Mouse (Mus musculus): ENCODE data around the gene Elf2.
A peak's percentile ranks its signal among the peaks of the same experiment; 100 is the strongest.

The Elf2 gene

DNA sequence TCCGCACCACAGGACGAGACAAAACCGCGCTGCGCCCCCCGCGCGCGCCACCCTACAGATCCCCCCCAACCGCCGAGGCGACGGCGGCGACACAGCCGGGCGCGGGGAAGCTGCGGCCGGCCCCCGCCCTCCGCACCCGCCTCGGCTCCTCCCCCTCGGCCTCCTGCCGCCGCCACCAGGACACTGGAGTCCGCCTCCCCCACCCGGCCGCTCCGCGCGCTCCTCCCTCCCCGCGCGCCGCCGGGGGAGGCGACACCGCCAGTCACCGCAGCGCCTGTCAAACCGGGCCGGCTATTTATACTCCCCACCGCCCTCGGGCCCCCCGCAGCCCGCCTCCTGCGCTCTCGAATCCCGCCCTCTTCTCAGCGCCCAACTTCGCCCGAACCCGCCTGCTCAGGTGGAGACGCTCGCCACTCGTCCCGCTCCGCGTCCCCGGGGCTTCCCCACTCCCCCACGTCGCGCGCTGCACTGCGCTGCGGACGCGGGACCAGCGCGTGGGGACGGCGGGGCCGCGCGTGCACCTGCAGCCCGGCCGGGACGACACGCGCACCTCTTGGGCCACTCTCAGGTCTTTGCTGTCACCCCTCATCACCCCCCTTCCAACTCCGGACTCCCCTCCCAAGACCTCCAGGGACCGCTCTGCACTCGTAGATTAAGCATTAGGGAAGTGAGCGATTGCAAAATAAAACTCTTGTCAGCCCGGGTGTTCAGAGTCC lies at the start of gene Elf2:
TSS of gene Elf2 (minus strand) at position 112 of the 716 bp plus-strand sequence.
- DNase-seq (ENCODE audit: low spot score in 2 of 2): peak; percentile 81 to 82

DNA sequence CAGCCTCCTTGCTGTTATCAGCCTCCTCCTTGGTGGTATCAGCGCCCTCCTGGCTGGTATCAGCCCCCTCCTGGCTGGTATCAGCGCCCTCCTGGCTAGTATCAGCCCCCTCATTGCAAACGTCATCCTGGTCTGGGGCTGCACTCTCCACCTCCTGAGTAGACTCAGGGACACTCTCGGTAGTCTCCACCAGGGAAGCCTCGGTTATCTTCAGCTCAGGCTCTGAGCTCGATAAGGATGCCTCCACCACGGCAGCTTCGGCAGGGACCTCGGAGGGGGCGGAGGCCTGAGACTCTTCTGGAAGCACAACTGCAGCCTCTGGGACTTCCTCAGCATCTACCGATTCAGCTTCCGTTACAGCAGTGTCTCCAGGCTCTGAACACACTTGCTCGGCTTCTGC lies 48.4 kb upstream of the Elf2 start:
- no peak for DNase-seq (ENCODE audit: low spot score in 2 of 2)

DNA sequence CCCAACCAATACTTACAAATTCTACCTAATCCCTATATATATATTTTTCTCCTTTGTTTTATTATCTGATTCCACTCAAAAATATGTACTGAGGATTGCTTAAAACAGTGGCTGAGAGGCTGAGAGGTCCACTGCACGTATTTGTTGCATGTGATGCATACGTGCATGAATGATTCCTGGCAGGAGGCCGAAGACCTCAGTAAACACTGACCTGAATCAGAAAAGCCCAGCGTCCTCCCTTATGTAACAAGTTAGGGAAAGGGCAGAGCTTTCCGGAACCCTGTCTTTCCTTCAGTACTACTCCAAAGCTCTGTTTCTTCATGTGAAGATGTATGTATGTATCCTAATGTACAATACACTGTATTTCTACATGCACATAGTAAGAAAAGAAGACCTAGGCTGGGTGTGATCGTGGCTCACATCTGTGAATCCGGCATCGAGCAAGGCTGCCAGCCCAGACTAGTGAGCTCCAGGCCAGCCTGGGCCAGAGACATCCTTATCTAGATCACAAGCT lies 47.5 kb upstream of the Elf2 start:
- no peak for DNase-seq (ENCODE audit: low spot score in 2 of 2)

DNA sequence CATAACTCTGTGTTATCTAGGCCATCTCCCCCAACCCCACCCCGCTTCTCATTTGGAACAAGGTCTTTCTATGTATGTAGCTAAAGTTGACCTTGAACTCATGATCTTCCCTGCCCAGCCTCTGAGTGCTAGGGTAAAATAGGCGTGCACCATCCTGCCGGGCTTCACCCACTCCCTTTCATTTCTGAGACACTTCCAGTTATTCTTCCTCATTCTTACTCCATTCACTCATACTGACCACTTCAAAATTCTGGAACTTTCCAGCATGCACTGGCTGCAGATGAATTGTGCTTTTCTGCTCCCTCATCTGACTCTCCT lies 46.6 kb upstream of the Elf2 start:
- DNase-seq (ENCODE audit: low spot score in 2 of 2): no peak

DNA sequence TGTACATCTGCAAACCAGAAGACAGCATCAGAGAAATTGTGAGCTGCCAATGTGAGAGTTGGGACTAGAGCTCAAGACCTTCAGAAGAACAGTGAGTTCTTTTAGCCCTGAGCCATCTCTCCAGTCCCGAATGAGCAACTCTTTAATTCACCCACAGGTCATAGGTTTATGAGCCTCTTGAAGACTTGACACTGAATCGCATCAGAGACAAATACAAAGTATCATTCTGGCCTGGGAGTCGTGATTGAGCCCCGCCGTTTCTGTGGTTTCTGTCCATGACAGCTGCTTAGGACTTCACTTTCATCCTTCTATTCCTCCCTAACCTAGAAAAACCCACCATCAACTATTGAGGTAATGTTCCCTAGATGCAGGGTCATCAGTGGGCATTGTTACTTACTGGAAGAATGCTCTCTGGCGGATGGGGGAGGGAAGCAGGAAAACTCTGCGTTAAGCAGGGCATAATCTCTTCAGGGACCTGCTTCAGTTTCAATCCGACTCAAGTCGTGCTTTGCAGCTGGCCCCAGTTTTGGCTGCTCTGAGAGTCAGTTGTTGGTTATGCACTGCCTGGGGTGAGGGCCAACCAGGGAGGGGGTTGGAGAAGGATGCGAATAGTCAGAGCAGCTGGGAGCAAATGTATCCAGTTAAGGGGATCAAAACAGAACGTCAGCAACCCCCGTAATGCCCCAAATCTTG lies 46.1 kb upstream of the Elf2 start:
- DNase-seq (ENCODE audit: low spot score in 2 of 2): peak in 1 of 2 experiments; percentile 30

DNA sequence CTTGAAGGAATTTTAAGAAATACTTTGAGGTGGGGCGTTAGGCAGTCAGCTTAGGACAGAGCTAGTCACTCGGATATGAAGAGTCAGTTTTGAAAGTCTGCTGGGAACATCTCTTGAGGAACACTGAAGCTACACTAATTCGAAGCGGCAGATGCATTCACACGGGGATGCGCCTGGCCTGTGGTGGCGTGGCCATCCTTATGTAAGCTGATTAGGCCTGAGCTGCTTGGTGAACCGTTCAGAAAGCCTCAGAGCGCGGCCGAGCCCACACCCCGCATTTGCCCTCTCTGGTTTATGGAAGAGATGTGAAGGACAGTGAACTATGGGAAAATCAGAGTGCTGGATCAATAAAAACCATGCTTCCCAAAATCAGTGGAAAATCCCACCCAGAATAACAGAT lies 42.9 kb upstream of the Elf2 start:
- no peak for DNase-seq (ENCODE audit: low spot score in 2 of 2)

DNA sequence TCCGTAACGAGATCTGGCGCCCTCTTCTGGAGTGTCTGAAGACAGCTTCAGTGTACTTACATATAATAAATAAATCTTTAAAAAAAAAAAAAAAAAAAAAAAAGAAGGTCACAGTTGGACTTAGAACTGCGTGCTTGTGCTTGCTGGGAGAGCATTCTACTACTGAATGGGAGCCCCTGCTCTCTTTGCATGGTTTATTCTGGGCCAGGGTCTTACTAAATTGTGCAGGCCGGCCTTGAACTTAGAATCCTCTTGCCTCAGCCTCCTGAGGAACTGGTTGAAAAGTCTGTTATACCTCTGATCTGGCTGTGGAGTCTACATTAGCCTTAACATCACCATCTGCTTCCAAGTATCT lies 40.2 kb upstream of the Elf2 start:
- no peak for DNase-seq (ENCODE audit: low spot score in 2 of 2)

DNA sequence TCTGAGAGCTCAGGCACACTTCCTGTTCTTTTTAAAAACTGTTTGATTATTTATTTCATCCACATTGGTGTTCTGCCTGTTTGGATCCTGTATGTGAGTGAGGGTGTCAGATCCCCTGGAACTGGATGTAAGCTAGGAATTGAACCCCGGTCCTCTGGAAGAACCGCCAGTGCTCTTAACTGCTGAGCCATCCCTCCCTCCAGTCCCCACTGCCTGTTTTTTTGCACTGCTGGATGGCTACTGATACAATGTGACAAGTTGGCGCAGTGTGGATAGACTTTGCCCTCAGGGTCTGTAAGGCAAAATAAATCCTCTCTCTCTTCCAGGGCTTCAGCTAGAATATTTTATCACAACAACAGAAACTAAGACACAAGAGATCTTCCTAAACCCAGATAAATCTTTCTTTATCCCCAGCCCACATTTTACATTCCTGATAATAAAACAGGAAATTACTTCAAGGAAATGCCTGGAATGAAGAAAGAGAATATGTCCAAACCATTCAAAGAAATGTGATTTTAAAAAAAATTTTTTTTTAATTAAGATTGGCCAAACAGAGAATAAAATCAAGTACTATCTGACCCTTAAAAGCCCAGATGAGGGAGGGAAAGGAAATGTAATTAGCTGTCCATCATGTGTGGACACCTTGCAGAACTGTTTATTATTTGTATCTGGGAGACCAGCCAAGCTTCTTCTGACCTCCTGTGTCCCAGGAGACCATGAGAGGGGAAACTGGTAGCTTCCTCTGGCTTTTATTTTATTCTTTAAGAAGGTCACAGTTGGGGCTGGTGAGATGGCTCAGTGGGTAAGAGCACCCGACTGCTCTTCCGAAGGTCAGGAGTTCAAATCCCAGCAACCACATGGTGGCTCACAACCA lies 39.6 kb upstream of the Elf2 start:
- no peak for DNase-seq (ENCODE audit: low spot score in 2 of 2)

DNA sequence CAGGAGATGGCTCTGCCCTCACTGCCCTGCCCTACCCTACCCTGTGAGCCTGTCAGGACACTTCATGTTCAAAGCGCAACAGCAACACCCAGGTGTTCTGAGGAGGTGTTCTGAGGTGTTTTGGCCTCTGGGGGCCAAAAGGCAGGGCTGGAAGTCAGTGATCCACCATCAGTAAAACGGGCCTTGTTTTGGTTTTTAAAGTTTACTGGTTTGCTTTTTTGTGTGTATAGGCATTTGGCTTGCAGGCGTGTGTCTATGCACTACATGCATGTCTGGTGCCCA lies 38.1 kb upstream of the Elf2 start:
- DNase-seq (ENCODE audit: low spot score in 2 of 2): no peak

DNA sequence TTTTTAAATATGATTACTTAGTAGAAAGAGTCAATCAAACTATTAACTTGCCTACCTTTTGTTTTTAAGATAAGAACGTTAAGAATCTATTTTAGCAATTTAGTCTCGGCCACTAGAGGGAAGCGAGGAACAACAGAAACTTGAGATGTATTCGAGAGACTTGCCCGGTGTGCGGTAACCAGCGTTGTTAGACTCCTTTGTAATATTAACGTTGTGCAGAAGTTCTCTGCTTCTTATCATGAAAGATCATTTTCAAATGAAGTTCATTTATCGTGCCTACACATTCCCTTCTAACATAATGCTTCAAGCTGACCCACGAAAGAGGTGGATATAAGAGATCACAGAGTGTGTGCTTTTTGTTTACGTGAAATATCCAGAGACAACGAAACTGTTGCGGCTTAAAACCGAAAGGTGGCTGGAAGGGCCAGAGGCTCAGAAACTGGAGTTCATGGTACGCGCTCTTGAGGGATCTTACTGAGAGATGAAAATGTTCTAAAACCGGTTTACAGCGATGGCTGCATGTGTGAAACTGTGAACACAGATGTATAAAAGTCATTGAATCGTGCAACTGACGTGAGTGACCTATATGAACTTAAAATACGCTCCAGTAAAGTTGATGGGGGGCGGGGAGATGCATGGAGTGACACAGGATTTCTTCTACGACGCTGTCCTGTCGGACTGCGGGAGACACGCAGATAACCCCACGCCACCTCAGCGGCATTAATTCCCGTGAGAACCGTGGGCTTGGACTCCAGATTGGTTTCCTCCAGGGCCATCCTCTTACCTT lies 37.6 kb upstream of the Elf2 start:
- no peak for DNase-seq (ENCODE audit: low spot score in 2 of 2)

DNA sequence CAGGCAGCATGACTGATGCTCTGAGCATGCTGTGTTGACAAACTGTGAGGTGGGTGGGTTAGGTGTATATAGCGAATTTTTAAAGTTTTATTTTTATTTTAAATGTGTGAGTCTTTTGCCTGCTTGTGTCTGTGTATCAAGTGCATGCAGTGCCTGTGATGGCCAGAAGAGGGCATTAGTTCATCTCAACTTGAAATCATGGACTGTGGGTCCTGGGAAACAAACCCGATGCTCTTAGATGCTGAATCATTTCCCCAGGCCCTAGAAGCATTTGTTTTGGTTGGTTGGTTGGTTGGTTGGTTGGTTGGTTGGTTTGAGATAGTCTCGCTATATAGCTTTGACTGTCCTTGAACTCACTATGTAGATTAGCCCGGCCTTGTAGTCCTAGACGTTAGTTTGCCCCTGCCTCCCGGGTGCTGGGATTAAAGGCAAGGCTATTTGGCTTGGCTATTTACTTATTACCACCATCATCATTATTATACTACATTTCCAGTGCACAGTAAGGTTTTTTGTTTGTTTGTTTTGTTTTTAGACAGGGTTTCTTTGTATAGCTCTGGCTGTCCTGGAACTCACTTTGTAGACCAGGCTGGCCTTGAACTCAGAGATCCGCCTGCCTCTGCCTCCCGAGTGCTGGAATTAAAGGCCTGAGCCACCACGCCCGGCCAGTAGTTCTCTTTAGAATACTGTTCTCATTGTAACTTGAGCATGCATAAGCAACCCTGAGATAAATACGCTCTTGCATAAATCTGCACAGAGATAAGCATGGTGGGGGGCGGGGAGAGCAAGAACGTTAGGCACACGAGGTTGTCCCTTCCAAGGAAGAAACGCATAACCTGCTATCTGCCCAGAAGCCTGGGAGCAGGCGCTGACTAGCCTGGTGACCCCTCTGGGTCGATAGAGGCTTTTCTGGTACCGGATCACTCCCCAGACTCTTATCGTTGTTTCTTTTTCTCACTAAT lies 35.1 kb upstream of the Elf2 start:
- no peak for DNase-seq (ENCODE audit: low spot score in 2 of 2)

DNA sequence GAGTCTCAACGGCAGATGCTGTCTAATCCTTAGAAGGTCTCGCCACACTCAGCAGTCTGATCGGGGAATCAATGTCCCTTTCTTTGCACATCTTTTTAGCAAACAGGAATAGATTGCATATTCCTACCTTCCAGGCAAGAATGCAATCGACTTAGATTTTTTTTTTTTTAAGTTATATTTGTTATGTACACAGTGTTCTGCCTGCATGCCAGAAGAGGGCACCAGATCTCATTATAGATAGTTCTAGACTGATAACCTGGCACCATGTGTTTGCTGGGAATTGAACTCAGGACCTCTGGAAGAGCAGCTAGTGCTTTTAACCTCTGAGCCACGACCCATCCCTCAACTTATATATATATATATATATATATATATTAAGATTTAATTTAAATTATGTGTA lies 33.1 kb upstream of the Elf2 start:
- DNase-seq (ENCODE audit: low spot score in 2 of 2): no peak

DNA sequence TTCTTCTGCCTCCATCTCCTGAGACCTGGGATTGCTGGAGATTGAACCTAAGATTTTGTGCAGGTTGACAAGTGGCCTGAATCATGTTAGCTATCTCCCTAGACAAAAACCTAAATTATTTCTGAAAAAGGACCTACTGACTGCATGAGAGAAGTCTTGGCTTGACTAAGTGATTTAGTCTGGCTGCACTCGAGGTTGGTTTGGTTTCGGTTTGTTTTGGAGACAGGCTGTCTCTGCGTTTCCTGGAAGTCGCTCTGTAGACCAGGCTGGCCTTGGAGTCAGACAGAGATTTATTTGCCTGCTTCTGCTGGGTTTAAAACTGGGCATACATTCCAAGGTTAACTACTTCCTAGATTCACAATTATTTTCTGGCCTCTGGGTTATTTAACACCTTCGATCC lies 32.4 kb upstream of the Elf2 start:
- DNase-seq (ENCODE audit: low spot score in 2 of 2): no peak

DNA sequence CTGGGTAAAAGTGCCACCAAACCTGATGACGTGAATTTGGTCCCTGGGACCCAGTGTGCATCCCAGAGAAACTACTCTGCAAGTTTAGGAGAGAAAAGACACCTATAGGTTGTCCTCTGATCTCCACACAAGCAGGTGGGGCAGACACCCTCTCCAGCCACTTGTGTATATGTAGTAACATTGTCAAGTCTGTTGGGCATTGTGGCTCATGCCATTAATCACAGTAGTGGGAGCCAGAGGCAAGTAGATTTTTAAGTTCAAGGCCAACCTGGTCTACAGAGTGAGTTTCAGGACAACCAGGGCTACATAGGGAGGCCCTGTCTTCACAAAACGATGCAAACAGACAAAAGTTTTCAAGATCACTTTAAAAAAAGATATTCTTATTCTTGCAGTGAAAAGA lies 31.4 kb upstream of the Elf2 start:
- no peak for DNase-seq (ENCODE audit: low spot score in 2 of 2)

DNA sequence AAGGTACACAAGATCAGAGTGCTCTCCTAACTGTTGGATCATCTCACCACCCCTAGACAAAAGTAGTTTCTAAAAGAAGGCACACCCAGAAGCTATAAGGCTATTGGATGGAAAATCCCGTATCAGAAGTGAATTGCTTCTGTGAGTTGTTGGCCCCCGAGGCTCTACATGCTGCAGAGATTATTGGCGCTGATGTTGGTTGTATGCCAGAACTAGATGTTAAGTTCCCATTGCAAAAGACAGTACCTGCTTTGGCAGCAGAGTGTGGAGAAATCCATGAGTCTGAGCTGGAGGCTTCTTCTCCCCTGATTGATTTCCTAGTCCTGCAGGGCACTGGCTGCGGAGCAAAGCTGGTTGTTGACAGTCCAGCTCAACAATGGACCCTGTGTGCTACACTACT lies 27.5 kb upstream of the Elf2 start:
- no peak for DNase-seq (ENCODE audit: low spot score in 2 of 2)

DNA sequence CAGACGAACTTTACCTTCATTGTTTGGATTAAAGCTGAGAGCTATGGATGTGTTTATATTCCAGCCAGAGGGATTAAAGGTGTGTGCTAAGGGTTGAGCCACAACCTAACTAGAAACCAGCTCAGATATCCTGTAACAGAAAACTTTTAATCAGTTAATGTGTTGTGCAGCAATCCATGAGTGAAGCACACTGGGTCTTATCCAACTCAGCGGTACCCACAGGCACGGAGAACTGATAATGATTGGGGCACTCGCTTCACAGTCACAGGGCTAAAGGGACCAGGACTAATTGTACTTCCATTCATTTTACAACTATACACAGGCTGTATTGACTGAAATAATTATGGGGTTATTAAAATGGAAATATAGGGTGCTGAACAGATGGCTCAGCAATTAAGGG lies 26.5 kb upstream of the Elf2 start:
- no peak for DNase-seq (ENCODE audit: low spot score in 2 of 2)

DNA sequence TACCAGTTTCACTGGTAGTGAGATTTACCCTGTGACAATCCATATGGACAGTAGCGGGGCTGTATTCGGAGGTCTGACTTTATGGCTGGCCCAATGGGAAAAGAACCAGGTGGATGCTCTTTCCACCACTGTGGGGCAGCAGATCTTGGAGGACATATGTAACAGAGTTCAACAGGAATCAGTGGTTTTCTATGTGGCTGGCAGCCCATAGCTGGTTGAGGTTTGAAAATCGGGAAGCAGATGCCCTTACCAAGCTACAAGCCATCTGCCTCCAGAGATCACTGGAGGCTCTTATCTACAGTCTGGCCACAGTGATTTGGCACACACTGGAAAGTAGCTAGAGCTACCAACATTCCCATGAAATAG lies 25.0 kb upstream of the Elf2 start:
- no peak for DNase-seq (ENCODE audit: low spot score in 2 of 2)

DNA sequence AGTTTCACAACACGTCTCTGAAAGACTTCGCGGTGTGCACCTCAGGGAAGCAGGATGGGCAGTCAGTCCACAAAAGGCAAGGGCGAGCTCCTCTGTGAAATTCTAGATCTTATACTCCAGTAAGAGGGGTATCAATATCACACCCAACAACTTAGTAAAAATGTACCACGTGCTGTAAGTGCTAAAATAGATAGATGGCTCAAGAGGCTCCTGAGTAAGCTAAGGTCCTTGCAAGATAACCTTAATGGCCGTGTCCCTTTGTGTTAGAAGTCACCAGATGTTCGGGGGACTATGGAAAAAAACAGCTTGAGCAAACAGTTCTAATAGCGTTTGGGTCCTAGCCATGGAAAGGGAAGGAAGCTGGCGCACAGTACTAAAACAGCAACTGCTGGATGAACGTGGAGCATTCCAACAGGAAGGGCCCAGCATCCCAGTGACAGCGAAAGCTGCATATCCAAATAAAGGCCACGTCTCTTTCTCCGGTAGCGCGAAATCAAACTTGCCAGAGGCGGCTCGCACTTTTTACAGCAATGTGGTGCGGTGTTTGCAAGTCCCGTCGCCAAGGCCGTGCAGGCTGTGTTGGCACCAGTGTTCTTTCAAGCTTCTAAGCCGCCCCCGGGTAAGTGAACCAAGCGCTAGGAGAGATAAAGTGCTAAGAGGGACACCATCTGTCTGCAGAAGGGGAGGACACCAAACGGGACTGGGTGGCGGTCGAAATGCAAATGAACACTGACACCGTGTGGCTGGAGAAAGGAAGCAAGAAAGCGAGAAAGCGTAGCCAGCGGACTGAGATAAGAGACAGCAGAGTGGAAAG lies 24.4 kb upstream of the Elf2 start:
- DNase-seq (ENCODE audit: low spot score in 2 of 2): peak; percentile 71 to 75

DNA sequence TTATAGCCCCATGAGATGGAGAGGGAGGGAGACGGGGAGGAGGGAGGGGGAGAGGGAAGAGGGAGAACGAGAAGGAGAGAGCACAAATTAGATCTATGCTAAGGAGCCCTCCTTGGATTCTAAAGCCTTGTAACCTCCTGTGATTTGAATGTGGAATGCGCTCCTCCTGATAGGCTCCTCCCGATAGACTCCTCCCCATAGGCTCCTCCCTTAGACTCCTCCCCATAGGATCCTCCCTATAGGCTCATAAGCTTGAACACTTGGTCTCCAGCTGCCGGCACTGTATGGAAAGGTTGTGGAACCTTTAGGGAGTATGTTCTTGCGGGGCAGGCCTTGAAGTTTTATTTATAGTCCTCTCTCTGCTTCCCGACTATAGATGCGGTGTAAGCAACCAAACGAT lies 20.6 kb upstream of the Elf2 start:
- DNase-seq (ENCODE audit: low spot score in 2 of 2): no peak

All from urinary bladder, postnatal 4 days (tissue).